Mouse (Mus musculus): Measurements from ENCODE around the gene Ldlrad3. TPM values are rescaled to one million over a fixed set of nuclear protein-coding genes. Genes with fewer than 3 reads are reported as not detected.

Ldlrad3 gene
- polyA plus RNA-seq, 1 experiment from 2014 or later: 31.2 TPM

DNA sequence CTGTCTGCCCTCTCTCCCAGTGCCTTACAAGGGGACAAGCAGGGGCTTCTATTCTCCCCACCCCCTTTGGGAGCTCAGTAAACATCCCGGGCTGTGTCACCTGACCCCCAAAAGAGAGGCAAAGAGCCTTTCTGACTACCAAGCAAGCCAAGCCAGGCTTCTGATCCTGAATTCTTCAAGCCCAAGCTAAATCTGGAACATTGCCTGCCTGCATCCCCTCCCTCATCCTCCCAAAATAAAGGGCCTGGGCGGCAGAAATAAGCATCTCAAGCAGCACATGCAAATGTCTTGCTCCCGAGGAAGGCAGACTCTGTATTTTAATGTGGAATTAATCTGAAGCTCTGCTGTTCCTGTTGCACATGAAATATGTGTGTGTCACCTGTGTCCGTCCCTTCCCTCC lies 85.7 kb downstream of the Ldlrad3 start:
- H3K4me3 ChIP-seq: no peak overlapping the region
- no peak overlapping the region for H3K4me2 ChIP-seq
- peaks cover 4% of the 10 kb centered on the region; the same call in 1 of the 2 replicates for H3K4me1 ChIP-seq
- no peaks in the 10 kb centered on the region for H3K27me3 ChIP-seq (replicated peaks)
- 40% methylated on average over 4 of the region's 4 CpGs for WGBS
- no peak overlapping the region for H3K27ac ChIP-seq
- H3K9ac ChIP-seq: no peak overlapping the region
- no peaks in the 10 kb centered on the region for H3K9me3 ChIP-seq
- H3K36me3 ChIP-seq (replicated peaks): no peaks in the 10 kb centered on the region
- no peak for ATAC-seq (replicated peaks)

DNA sequence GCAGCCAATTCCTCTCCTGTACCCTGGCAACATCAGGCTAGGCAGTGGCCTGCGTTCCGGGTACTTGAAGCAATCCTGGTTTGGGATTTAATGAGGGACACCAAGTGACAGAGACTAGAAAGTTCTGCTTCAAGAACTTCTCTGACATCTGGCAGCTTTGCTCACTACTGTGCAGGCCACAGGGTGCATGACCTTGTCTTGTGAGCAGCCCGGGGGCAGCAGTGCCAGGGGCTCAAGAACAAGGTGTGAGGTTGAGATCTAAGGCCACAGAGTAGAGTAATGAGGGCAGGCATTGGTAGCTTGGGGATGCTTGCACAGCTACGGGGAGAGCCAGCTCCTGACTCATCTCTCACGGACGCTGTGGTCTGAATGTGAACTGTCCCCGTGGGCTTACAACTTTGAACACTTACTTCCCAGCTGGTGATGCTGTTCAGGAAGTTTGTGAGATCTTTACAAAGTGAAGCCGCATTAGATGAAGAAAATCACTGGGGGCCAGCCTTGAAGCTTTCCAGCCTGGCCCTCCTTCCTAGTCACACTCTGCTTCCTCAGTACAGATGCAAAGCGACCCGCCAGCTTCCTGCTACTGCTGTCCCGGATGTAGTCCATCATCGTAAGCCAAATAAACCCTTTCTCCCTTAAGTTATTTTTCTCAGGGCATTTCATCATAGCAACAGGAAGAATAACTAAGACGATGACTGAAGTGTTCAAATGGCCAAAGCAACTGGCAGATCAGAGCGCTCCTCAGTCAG lies 86.3 kb downstream of the Ldlrad3 start:
- H3K27ac ChIP-seq: no peak overlapping the region
- H3K36me3 ChIP-seq (replicated peaks): no peaks in the 10 kb centered on the region
- H3K4me3 ChIP-seq: no peak overlapping the region
- ATAC-seq (replicated peaks): no peak
- H3K4me1 ChIP-seq: peaks cover 8% of the 10 kb centered on the region; the same call in 1 of the 2 replicates
- no peak overlapping the region for H3K9ac ChIP-seq
- no peaks in the 10 kb centered on the region for H3K27me3 ChIP-seq (replicated peaks)
- no peaks in the 10 kb centered on the region for H3K9me3 ChIP-seq
- no peak overlapping the region for H3K4me2 ChIP-seq
- 80% methylated on average over 14 of the region's 14 CpGs for WGBS

DNA sequence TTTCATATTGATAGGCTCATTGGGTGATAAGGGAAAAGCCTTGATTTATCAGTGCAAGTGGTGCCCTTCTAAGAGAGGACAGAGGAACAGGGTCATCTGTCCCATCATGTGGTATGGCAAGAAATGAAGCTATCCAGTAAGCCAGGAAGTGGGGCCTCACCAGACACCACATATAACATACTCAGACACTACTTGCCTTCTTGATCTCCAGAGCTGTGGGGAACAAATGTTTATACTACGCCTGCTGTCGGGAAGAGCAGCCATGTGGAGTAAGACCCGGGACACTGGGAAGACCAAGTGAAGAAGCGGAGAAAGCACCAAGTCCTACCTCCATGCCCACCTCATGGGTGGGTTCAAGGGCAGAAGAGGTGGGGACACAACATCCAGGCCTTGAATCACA lies 86.9 kb downstream of the Ldlrad3 start:
- no peak overlapping the region for H3K4me3 ChIP-seq
- WGBS: 88% methylated on average over 4 of the region's 4 CpGs
- H3K9me3 ChIP-seq: no peaks in the 10 kb centered on the region
- H3K4me2 ChIP-seq: no peak overlapping the region
- peaks cover 14% of the 10 kb centered on the region for H3K4me1 ChIP-seq
- ATAC-seq (replicated peaks): no peak
- no peak overlapping the region for H3K9ac ChIP-seq
- H3K27me3 ChIP-seq (replicated peaks): no peaks in the 10 kb centered on the region
- H3K36me3 ChIP-seq (replicated peaks): no peaks in the 10 kb centered on the region
- H3K27ac ChIP-seq: no peak overlapping the region

DNA sequence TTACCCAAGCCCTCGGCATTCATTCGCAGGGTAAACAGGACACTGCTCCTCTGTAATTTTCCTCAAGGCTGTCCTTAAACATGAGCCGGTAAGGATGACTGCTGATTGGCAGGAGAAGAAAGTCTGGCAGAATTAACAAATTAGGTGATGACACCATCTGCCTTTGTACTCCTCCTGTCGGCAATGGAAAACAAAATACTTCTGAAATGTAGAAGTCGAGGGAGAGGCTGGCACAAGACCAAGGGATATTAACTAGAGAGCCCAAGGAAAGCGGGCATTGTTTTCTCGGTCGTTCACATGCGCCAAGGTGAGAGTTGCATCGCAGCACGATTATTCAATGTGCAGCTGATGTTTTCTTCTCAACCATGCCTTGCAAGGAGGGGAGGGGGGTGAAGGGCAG lies 91.4 kb downstream of the Ldlrad3 start:
- peak overlapping the region; percentile 31; the same call in 1 of the 2 replicates for H3K27ac ChIP-seq
- no peaks in the 10 kb centered on the region for H3K9me3 ChIP-seq
- H3K4me2 ChIP-seq: peak overlapping the region; percentile 9; the same call in 1 of the 2 replicates
- peaks cover 33% of the 10 kb centered on the region for H3K4me1 ChIP-seq
- no peak overlapping the region for H3K4me3 ChIP-seq
- no peak for ATAC-seq (replicated peaks)
- no peaks in the 10 kb centered on the region for H3K27me3 ChIP-seq (replicated peaks)
- WGBS: 49% methylated on average over 11 of the region's 11 CpGs
- H3K36me3 ChIP-seq (replicated peaks): no peaks in the 10 kb centered on the region
- no peak overlapping the region for H3K9ac ChIP-seq

DNA sequence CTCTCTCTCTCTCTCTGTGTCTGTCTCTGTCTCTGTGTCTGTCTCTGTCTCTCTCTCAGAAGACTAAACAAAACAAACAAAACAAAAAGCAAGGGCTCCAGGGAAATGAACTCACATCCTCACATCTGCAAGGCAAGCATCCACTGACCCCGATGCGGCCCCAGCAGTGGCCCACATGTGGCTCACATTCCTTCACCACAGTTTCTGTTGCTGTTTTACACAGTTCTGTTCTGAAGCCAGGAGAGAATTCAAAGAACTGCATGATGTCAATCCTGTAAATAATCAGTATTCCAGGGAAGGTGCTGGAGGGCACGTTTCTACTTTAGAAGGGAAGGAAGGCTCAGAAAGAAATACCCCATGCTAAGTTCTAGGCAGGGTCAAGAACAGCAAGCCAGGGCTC lies 91.9 kb downstream of the Ldlrad3 start:
- Histone ChIP-seq H3K27ac (peak overlapping the region; percentile 31; the same call in 1 of the 2 replicates), H3K4me1 (peaks cover 33% of the 10 kb centered on the region), H3K36me3 (replicated peaks) (no peaks in the 10 kb centered on the region), H3K27me3 (replicated peaks) (no peaks in the 10 kb centered on the region), H3K9ac (no peak overlapping the region), H3K4me3 (no peak overlapping the region), H3K9me3 (no peaks in the 10 kb centered on the region), H3K4me2 (no peak overlapping the region)
- 0 out of 2 replicates have a peak, but pooled peaks have one; percentile 13 for ATAC-seq (replicated peaks)
- 58% methylated on average over 3 of the region's 3 CpGs for WGBS

DNA sequence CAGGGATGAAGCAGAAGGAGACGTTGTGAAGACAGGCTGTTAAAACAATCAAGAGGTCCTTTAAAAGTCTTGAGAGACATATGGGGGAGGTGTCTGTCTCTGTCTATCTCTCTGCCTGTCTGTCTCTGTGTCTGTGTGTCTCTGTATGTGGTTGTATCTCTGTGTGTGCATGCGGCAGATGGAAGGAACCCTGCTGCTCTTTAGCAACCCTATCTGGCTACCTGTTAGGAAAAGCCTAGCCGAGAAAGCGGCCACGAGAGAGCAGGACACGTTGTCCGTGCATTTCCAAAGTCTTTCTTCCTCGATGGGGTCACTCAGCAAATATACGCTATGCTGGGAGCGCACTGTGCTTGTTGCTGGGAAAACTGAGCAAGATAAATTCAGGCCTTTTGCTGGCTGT lies 93.6 kb downstream of the Ldlrad3 start:
- Histone ChIP-seq H3K4me1 (peaks cover 33% of the 10 kb centered on the region), H3K4me2 (no peak overlapping the region), H3K9ac (0 out of 2 replicates have a peak overlapping the region, but pooled peaks have one; percentile 10), H3K27ac (peak overlapping the region; percentile 39), H3K4me3 (no peak overlapping the region), H3K27me3 (replicated peaks) (no peaks in the 10 kb centered on the region), H3K36me3 (replicated peaks) (no peaks in the 10 kb centered on the region), H3K9me3 (no peaks in the 10 kb centered on the region)
- WGBS: 78% methylated on average over 10 of the region's 10 CpGs
- no peak for ATAC-seq (replicated peaks)

DNA sequence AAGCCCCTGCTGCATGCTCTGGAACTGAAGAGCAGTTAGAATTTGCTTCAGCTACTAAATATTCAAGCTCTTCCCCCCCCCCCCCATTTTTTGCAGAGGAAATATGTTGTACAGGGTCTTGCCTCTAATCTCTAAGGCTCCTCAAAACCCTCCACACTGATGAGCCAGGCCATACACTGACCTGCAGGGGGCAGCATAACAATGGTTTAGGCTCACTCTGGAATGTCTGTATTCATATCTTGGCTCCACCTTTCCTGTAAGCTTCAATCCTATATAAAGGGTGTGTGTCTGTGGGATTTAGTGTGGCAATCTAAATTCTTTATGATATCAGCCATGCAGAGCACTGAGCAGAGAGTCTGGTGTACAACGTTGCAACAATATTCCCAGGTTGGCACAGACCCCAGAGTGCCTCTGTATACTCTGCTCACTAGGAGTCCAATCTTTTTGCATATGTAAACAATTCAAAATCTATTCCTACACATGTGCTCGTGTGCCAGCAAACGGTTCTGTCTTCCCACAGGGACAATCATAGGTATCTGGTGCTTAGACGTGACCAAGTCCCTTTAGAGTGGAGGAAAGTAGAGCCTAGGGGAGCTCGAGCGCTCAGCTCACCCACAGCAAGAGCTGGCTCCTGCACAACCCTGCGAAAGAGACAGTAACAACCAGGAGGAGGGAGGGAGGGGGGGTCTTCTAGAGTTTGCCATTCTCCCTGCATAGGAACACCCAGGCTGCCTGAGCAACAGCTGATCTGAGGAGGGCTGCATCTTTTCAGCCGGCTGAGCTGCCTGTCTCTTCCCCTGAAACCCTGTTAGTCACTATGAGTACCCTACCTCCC lies 94.5 kb downstream of the Ldlrad3 start:
- peak; percentile 84 for ATAC-seq (replicated peaks)

DNA sequence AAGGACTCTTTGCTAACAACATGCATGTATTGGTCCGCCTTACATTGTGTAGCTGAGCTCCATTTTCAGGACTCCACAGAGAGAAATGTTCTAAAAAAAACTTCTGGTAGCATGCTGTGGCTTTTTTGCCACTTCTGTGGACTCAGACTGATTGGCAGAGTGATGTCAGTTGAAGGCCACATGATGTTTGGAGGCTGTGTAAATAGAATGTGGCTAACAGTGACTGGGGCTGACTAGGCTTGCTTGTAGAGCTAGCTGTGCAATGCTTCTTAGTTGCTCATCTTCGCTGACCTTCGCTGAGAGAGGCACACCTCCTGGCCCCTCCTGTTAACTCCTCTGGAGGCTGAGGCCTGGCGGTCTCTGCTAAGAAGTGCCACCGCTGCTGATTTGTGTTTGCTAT lies 98.4 kb downstream of the Ldlrad3 start:
- Histone ChIP-seq H3K4me3 (no peak overlapping the region), H3K9ac (no peak overlapping the region), H3K4me2 (no peak overlapping the region), H3K9me3 (no peaks in the 10 kb centered on the region), H3K27me3 (replicated peaks) (no peaks in the 10 kb centered on the region), H3K36me3 (replicated peaks) (no peaks in the 10 kb centered on the region), H3K4me1 (peaks cover 18% of the 10 kb centered on the region), H3K27ac (no peak overlapping the region)
- 95% methylated on average over 5 of the region's 5 CpGs for WGBS
- no peak for ATAC-seq (replicated peaks)

More for the DNA sequence above, 94.5 kb downstream of the Ldlrad3 start:
- H3K27me3 ChIP-seq (replicated peaks): no peaks in the 10 kb centered on the region
- H3K9ac ChIP-seq: no peak overlapping the region
- no peak overlapping the region; the same call in 1 of the 2 replicates for H3K4me2 ChIP-seq
- WGBS: 23% methylated on average over 8 of the region's 8 CpGs
- peak overlapping the region; percentile 39; the same call in 1 of the 2 replicates for H3K27ac ChIP-seq
- no peaks in the 10 kb centered on the region for H3K9me3 ChIP-seq
- H3K36me3 ChIP-seq (replicated peaks): no peaks in the 10 kb centered on the region
- no peak overlapping the region for H3K4me3 ChIP-seq
- H3K4me1 ChIP-seq: peaks cover 33% of the 10 kb centered on the region

DNA sequence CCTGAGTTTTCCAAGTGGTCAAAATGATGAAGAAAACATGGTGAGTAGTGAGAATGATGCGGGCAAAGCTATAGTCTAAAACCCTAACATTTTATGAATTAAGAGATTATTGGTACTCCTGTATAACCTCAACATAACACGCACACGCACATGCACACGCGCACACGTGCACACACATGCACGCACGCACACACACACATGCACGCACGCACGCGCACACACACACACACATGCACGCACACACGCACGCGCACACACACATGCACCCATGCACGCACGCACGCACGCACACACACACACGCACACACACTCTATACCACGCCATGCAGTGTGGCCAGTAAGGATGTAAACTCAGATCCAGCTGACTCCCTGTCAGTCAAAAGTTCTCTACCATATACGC lies 99.6 kb downstream of the Ldlrad3 start:
- Histone ChIP-seq H3K27me3 (replicated peaks) (no peaks in the 10 kb centered on the region), H3K4me1 (peaks cover 6% of the 10 kb centered on the region), H3K27ac (no peak overlapping the region), H3K9me3 (no peaks in the 10 kb centered on the region), H3K4me3 (no peak overlapping the region), H3K36me3 (replicated peaks) (no peaks in the 10 kb centered on the region), H3K9ac (no peak overlapping the region), H3K4me2 (no peak overlapping the region)
- no peak for ATAC-seq (replicated peaks)
- 97% methylated on average over 23 of the region's 23 CpGs for WGBS

DNA sequence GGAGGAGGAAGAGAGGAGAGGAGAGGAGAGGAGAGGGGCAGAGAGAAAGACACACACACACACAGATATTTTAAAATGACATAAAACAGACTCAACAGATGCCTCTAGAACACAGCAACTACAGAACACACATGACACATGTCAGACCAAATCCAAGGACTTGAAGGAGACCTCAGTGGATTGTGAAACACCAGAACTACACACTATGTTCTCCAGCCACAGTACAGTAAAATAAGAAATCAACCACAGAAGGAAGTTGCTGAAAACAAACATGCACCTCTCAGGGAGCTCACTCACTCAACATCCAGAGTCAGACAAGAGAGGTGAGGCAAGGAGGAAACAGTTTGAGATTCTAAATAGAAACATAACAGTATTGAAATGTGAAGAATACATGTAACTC lies 103.4 kb downstream of the Ldlrad3 start:
- Histone ChIP-seq H3K27me3 (replicated peaks) (no peaks in the 10 kb centered on the region), H3K9ac (no peak overlapping the region), H3K27ac (no peak overlapping the region), H3K4me1 (no peaks in the 10 kb centered on the region), H3K36me3 (replicated peaks) (no peaks in the 10 kb centered on the region), H3K9me3 (no peaks in the 10 kb centered on the region), H3K4me2 (no peak overlapping the region), H3K4me3 (no peak overlapping the region)
- ATAC-seq (replicated peaks): no peak

DNA sequence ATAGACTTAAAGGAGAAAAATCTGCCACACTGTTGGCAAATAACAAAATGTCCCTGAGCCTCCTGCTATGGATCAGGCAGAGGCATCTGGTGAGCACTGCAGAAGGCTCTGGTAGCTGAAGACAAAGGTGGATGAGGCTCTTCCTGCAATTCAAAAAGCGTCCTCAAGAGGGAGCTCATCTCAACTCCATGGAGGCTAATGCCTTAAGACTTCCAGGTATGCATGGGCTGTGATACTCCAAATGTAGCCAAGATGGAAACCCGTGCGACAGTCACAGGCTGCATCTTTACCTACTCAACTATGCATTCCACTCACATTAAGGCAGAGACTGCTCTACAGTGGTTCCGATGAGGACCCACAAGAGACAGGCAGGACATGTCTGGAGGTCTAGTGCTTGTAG lies 108.6 kb downstream of the Ldlrad3 start:
- Histone ChIP-seq H3K36me3 (replicated peaks) (no peaks in the 10 kb centered on the region), H3K9ac (no peak overlapping the region), H3K4me1 (no peaks in the 10 kb centered on the region), H3K27me3 (replicated peaks) (no peaks in the 10 kb centered on the region), H3K4me3 (no peak overlapping the region), H3K9me3 (no peaks in the 10 kb centered on the region), H3K27ac (no peak overlapping the region), H3K4me2 (no peak overlapping the region)
- ATAC-seq (replicated peaks): 0 out of 2 replicates have a peak, but pooled peaks have one; percentile 58
- WGBS: 50% methylated on average over 4 of the region's 4 CpGs

DNA sequence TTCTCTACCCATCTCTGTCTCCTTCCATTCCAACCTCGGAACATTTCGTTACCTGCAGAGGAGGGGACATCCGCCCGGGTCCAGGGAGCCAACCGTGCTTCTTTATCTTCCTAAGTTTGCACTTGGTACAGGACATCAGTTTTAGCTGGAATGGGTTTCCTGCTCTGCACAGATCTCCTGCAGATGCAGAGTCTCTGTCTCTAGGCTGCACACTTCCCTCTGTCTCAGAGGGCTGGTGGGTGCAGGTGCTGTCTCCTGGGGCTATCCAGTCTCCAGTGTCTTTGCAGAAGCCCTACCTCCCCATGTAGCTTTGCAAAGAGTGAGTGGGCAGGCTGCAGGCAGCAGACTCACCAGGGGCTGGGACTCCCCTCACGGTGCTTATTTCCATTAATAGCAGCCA lies 109.9 kb downstream of the Ldlrad3 start:
- no peak for ATAC-seq (replicated peaks)
- no peak overlapping the region for H3K27ac ChIP-seq
- H3K9ac ChIP-seq: no peak overlapping the region
- no peaks in the 10 kb centered on the region for H3K4me1 ChIP-seq
- no peak overlapping the region for H3K4me3 ChIP-seq
- no peaks in the 10 kb centered on the region for H3K36me3 ChIP-seq (replicated peaks)
- 93% methylated on average over 6 of the region's 6 CpGs for WGBS
- no peaks in the 10 kb centered on the region for H3K9me3 ChIP-seq
- H3K4me2 ChIP-seq: no peak overlapping the region
- no peaks in the 10 kb centered on the region for H3K27me3 ChIP-seq (replicated peaks)

Data from midbrain, embryonic 15.5 days (tissue).